Mouse (Mus musculus): ENCODE data around the gene Ssc4d.

The Ssc4d gene

DNA sequence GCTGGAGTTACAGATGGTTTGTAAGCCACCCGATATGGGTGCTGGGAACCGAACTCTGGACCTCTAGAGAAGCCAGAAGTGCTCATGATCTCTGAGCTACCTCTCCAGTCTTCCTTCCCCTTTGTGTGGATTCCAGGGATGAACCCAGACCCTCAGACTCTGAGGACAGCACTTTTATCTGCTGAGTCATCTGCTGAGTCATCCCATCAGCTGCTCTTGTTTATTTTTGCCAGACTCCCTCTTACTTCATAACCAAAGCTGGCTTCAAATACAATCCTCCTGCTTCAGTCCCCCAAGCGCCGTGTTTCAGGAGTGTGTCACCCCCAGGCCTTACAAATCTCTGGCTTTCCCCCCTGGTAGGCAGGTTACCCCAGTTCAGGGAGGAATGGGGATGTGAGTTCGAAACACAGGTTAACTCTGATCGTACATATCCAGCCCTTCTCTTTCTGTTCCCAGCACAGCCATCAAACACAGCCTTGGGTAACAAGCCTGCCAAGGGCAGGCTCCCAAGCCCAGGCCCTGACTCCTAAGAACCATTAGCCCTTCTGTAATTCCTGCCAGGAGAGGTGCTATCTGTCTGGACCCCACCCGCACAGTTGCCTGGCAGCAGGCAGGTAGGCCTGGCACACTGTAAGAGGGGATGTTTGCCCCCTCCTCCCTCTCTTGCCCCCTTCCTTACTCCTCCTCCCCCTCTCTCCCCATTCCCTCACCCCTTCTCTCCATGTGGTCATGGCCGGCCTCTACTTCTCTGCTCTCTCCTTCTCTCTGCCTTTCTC lies 1.8 kb upstream of the Ssc4d start:
- DNase-seq (ENCODE audit: low read depth, low spot score) = no peak

DNA sequence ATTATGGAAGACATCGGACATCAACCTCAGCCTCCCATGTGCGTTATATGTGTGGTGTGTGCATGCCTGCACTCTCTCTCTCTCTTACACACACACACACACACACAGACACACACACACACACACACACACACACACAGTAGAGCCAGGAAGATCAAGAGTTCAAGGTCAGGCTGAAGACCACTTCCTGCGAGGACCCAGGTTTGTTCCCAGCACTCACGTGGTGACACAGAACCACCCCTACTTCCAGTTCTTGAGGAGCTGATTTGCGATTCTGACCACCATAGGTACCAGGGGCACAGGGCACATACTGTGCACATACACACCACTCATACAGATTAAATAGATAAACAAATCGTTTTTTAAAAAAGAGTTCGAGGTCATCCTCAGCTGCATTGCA lies 2.5 kb downstream of the Ssc4d start:
- DNase-seq (ENCODE audit: low read depth, low spot score) = no peak

DNA sequence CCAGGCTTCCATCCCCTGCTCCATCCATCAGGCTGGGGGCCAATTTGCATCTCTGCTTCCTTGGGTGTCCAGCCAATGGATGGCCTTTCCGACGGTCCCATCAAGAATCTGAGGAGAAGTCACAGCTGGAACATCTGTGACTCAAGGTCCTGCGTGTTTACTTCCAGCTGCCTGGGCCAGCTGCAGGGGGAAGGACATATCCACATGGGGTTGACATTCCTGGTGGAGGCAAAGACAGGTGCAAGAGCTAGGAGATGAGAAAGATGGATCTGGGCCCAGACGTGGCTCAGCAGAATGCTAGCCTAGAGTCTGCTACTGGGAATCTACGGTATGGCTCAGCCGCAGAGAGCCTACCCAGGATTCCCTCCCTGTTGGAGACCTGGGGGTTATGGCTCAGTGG lies 4.1 kb downstream of the Ssc4d start:
- DNase-seq (ENCODE audit: low read depth, low spot score) = no peak

GRCm38 (mm10) chr5:135968781-135969180 lies 5.5 kb downstream of the Ssc4d start:
- peak; percentile 36 for DNase-seq (ENCODE audit: low read depth, low spot score)

- DNase-seq (ENCODE audit: low read depth, low spot score) = no peak
Measured at GRCm38 (mm10) chr5:135966866-135967265, 7.5 kb downstream of the Ssc4d start.

DNA sequence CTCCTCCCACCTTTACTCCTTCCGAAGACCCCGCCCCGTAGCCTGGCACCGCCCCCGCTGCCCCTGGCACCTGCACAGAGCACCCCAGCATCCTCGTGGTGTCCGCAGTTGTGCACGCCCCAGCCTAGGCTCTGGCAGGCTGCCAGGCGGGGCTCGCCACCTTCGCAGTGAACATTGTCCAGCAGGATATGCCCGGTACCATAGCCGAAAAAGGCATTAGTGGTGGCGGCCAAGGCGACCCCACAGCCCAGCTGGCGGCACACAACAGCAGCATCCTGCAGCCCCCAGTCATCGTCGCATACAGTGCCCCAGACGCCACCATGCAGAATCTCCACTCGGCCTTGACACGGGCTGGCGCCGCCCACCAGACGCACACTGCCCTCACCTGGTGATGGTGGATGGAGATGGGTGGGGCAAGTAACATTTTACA lies 8.8 kb downstream of the Ssc4d start:
- no peak for DNase-seq (ENCODE audit: low read depth, low spot score)

- DNase-seq (ENCODE audit: low read depth, low spot score) = no peak
Measured at GRCm38 (mm10) chr5:135963280-135963627, 11.1 kb downstream of the Ssc4d start.

DNA sequence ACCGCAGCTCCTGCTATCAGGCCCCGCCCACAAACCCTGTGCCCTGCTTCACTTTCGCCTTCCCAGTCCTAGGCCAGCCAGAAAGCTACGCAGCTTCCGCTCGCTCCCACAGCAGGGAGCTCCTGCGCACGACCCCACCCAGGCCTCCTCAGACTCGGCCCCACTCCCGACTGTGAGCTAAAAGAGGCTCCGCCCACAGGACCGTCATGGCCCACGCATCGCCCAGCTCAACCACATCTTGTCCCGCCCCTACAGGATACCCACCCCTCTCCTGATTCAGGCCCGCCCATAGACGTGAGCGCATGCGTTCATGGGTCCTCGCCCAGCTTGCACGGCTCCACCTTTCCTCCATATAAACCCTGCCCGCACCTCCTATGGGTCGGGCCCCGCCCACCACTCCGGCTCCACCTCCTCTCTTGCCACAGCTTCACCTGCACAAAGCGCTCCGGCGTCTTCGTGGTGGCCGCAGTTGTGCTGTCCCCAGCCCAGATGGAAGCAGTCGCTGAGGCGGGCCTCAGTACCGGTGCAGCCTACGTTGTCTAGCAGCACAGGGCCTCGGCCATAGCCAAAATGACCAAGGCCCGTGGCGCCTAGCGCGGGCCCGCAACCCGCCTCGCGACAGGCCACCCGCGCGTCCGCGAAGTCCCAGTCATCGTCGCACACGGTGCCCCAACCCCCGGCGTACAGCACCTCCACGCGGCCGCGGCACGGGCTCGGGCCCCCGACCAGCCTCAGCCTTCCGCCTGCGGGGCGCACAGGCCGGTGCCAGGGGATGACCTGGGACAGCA lies 11.6 kb downstream of the Ssc4d start:
- peak; percentile 96 for DNase-seq (ENCODE audit: low read depth, low spot score)

- DNase-seq (ENCODE audit: low read depth, low spot score) = no peak
Measured at GRCm38 (mm10) chr5:135962125-135962491, 12.2 kb downstream of the Ssc4d start.

DNA sequence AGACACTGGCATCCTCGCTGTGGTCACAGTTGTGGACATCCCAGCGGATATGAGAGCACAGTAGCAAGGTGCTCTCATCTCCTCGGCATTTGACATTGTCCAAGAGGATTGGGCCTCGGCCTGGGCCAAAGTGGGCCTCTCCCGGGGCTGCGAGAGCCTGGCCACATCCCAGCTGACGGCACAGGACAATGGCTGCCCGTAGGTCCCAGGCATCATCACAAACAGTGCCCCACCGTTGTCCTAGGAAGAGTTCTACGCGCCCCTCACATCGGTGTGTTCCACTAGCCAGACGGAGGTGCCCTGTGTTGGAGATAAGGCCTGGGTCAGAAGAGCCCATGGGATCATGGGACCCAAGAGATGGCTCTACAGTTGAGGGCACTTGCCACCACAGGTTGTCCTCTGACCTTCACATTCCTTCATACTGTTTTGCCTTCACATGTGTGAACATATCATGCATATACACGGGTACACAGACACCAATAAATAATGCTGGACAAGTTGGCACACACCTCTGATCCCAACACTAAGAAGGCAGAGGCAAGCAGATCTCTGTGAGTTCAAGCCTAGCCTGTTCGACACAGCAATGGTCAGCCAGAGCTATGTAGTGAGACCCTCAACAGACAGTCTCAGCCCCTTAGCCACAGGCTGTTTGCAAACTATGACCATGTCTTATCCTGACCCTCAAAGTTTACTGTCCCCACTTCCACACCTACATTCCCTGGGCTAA lies 13.3 kb downstream of the Ssc4d start:
- no peak for DNase-seq (ENCODE audit: low read depth, low spot score)

DNA sequence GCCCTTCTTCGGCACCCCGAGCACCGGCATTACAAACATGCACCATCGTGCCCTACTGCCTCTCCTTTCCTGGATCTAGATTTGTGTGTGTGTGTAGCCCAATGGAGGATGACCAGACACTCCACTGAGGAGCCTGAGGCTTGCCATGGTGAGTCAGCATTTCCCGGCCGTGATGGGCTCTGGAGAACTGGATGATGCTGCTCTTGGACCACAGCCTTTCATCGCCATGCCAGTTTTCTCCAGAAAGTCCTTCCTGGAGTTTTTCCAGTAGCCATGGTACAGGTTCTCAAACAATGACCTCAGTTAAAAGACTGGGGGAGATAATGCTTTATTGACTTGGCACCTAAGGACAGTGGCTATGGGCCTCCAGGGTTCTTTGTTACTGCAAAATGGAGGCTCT lies 14.4 kb downstream of the Ssc4d start:
- no peak for DNase-seq (ENCODE audit: low read depth, low spot score)

- no peak for DNase-seq (ENCODE audit: low read depth, low spot score)
Measured at GRCm38 (mm10) chr5:135958367-135958766, 16.0 kb downstream of the Ssc4d start.

DNA sequence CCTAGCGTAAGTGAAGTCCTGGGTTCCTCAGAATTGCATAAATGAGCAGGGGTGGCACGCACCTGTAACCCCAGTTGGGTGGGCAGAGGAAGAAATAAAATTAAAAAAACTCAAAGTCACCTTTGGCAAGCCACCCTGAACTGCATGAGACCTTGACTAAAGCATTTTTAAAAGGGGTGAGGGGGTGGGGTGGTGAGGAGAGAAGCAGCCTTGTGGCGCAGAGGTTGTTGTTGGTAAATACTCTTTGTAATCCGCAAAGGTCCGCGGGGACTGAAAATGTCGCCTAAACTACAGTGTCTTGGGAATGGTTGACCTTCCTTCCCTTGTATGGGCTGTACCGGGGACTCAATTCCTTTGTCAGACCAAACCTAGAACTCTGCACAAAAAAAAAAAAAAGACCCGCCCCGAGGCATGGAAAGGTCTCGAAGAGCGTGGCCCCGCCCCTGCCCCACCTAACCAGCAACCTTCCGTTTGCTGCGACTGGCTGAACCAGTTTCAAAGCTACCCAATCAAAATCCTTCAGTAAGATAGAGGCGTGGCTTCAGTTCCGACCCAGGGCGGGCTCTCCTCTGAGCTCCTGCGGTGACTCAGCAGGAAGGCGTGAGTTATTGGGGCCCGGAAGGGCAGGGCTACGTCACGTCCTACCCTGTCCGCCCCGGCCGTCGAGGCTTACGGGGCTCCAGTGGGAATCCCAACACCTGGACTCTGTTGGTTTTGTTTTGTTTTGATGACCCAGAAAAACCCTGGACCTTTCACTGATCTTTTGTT lies 16.9 kb downstream of the Ssc4d start:
- peak; percentile 88 for DNase-seq (ENCODE audit: low read depth, low spot score)

DNA sequence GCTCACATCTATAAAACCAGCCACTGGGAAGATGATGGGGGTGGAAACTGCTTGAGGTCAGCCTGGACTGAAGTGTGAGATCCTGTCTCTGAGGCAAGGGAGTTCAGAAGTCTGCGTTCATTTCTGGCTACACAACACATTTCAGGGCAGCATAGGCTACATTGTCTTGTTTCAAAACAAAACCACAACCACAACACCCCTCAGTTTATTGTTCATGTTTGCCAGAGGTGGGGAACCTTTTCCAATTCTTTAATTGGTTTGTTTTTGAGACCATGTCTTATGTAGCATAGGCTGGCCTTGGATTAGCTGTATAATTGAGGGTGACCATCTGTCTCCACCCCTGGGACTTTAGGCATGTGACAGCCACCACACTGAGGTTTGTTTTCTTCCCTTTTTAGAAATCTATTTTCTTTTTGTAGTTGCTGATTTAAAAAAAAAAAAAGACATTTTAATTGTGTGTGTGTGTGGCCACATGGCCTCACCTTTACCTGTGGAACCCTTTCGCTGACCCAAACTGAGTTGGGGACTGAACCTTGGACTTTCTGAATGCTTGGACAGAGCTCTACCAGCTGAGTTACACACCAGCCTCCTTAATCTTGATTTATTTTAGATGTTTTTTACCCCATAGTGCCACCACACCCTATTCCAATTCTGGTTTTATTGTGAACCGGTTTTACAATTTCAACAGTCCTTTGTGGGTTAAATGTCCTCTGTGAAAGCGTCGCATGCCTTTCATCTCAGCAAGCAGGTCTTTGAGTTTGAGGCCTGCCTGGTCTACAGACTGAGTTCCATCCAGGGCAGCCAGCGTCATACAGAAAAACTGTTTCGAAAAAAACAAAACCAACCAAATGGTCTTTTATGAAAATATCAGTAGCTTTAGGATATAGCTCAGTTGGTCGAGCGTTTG lies 17.8 kb downstream of the Ssc4d start:
- no peak for DNase-seq (ENCODE audit: low read depth, low spot score)

DNA sequence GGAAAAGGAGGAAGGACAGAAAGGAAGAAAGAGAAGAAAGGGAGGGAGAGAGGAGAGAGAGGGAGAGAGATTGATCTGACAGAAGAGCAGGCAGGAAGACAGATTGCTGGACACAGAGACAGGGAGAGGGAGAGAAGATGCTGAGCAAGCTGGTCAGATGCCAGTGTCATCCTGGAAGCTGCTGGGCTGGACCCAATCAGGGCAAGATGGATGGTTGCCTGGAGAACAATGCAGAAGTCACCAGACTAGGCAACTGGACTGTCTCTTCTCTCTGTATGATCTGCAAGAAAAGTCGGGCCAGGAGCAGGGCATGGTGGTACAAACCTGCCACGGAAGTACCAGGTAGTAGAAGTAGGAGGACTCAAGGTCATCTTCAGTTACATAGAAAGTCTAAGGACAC lies 21.5 kb downstream of the Ssc4d start:
- no peak for DNase-seq (ENCODE audit: low read depth, low spot score)

DNA sequence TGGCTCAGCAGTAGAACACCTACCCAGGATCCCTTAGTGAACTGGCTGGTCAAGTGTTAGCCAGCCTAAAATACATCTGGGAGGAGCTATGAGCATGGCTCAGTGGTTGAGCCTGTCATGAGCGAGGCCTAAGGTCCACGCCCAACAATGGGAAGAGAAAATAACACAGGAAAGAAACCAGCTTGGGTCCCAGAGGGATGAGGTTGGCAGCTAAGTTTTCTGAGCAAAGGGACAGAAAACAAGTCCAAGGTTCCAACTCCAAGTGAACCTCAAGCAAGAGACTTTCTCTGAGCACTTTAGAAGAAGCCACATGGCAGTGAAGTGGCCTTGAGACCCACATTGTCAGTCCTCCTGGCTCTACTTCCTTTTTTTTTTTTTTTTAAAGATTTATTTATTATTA lies 22.7 kb downstream of the Ssc4d start:
- no peak for DNase-seq (ENCODE audit: low read depth, low spot score)

DNA sequence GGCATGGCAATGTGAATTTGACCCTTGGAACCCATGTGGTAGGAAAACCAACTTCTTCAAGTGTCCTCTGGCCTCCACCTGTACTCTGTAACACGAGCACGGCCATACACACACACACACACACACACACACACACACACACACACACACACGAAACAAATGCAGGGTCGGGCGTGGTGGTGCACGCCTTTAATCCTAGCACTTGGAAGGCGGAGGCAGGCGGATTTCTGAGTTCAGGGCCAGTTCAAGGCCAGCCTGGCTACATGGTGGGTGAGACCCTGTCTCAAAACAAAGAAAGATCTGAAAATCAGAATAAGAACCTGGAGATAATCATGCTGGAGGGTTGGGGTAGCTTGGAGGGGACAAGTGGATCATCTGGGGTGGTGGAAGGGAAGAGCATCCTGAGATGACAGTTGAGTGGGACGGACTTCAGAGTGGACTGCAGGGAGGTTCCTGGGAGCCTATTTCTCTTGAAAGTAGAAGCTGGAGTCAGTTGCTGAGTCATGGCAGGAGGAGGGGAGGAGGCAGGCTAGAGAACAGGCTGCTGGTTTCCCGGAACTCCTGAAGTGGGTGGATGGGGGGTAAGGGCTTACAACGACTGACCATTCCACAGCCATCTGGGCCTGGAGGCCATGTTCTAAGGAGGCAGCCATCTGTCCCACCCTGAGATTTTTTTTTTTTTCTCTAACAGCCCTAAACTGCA lies 23.5 kb downstream of the Ssc4d start:
- DNase-seq (ENCODE audit: low read depth, low spot score) = no peak

GRCm38 (mm10) chr5:135946621-135947020 lies 27.7 kb downstream of the Ssc4d start:
- DNase-seq (ENCODE audit: low read depth, low spot score) = no peak

DNA sequence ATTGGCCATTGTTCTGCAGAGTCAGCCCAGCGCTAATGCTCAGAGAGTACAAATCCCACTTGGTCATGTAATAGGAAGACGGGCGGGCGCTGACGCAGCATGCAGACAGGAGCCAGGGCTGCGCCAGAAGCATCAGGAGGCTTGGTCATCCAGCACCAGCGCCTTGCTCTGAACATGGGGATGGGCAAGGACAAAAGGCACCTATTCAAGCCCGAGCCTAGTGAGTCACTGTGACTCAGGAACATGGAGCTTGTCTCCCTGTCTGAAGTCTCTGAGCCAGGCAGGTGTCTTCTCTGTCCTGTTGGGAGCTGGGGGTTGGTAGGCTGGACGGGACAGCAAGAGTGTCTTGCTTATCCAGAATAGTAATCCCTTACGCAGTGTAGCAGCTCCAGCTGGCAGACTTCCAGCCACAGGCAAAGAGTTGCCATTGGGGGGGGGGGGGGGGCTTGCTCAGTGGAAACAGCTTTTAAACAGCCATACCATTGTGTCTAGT lies 28.4 kb downstream of the Ssc4d start:
- peak; percentile 11 for DNase-seq (ENCODE audit: low read depth, low spot score)

DNA sequence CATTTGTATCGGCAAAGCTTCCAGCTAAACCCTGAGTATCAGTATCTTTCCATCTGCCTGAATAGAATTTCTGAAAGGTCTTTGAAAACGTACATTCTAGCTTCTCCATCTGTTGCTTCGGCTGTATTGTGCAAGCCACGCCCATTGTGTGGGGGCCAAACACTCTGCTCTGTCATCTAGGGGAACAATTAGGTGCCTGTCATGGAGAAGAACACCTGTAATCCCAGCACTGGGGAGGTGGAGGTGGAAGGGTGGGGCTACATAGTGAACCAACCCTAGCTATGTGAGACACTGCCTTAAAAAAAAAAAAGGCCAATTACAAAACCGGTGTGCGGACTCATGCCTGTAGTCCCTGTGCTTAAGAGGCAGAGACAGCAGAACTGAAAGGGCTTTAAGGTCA lies 31.6 kb downstream of the Ssc4d start:
- no peak for DNase-seq (ENCODE audit: low read depth, low spot score)

Data from retina, adult 2 months (tissue).